Mouse (Mus musculus) megakaryocyte, embryonic 14.5 days (primary cell): ENCODE data around the gene Hist1h2bf.

Experiments
- FLI1 ChIP-seq: IDR thresholded peaks from 2 replicates; pipeline ENCODE4 v1.6.1; 2012; ENCODE audit warnings: low read length, inconsistent platforms, mixed read lengths
- GATA1 ChIP-seq: IDR thresholded peaks from 3 replicates; pipeline ENCODE4 v1.6.1; 2012; ENCODE audit warnings: mixed read lengths, low read length, inconsistent platforms, borderline replicate concordance

- TF ChIP-seq GATA1 = no peak
- TF ChIP-seq FLI1 = no peak
Measured at GRCm38 (mm10) chr13:23550761-23551145, 23.2 kb downstream of the Hist1h2bf start.
